Mouse (Mus musculus): ENCODE results near the gene Itgb2.

GRCm38 (mm10) chr10:77610221-77610961 lies 80.3 kb downstream of the Itgb2 start:
- TF ChIP-seq POLR2A (IDR thresholded peaks at IDR 0.05; ENCODE audit: insufficient read depth, low read depth, low read length) = no peak
- no peak for TF ChIP-seq CTCF (IDR thresholded peaks at IDR 0.05)
- TF ChIP-seq EP300 (IDR thresholded peaks at IDR 0.05; ENCODE audit: insufficient read depth, low read depth, low read length) = no peak

Measured in heart, adult 2 months (tissue).